Mouse (Mus musculus) bone marrow macrophage, adult 2 months (primary cell): ENCODE data around the gene Dennd5b. TPM values are rescaled to one million over a fixed set of nuclear protein-coding genes. Genes with fewer than 3 reads are reported as not detected.
A peak's percentile ranks its signal among the peaks of the same experiment; 100 is the strongest.

ENCODE experiments used
- H3K27ac ChIP-seq: 2 replicates; pipeline ENCODE4 v1.5.1; 2012; ENCODE audit warnings: low read depth, low read length; ENCODE audit not compliant: insufficient read depth
- H3K4me1 ChIP-seq: 2 replicates; pipeline ENCODE4 v1.6.1; 2012; ENCODE audit warnings: low read length; ENCODE audit not compliant: control insufficient read depth, insufficient read depth
- H3K4me3 ChIP-seq: 2 replicates; pipeline ENCODE4 v1.5.1; 2012; ENCODE audit warnings: mild to moderate bottlenecking, low read length, moderate library complexity; ENCODE audit not compliant: insufficient read depth
- CTCF ChIP-seq: IDR thresholded peaks from 2 replicates; pipeline ENCODE4 v1.5.1; 2012; ENCODE audit warnings: low read depth, mild to moderate bottlenecking, low read length, moderate library complexity
- POLR2A ChIP-seq: IDR thresholded peaks from 2 replicates; pipeline ENCODE4 v1.6.1; 2012; ENCODE audit warnings: mild to moderate bottlenecking, low read depth, low read length, borderline replicate concordance
- polyA plus RNA-seq: library from polyadenylated mRNA; stranded (reverse); fragments of >200 nt; gene quantifications from 2 replicates; pipeline ENCODE4 v1.2.4, GENCODE M21; 2012; ENCODE audit not compliant: missing spikeins, insufficient read depth, insufficient read length

Gene Dennd5b
- polyA plus RNA-seq, 1 experiment, result 0.19 TPM

DNA sequence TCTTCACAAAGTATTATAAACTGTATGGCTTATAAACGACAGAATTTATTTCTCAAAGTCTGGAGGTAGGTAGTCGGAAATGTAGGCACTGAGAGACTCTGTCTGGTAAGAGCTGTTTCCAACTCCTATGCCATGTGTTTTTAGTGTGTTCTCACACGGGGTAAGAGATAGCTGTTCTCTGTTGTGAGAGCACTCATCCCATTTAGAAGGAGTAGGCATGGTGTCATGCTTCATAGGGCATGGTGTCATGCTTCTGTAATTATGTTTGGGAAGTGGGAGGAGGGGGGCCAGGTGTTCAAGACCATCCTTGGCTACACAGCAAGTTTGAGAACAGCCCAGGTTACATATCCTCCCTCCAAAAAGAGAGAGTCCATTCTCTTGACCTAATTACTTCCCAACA is 6.1 kb upstream of the Dennd5b start:
- Histone ChIP-seq H3K27ac (no peak overlapping the region), H3K4me3 (no peak overlapping the region), H3K4me1 (peaks cover 3% of the 10 kb centered on the region; the same call in 1 of the 2 replicates)
- TF ChIP-seq POLR2A (no peak), CTCF (no peak)

DNA sequence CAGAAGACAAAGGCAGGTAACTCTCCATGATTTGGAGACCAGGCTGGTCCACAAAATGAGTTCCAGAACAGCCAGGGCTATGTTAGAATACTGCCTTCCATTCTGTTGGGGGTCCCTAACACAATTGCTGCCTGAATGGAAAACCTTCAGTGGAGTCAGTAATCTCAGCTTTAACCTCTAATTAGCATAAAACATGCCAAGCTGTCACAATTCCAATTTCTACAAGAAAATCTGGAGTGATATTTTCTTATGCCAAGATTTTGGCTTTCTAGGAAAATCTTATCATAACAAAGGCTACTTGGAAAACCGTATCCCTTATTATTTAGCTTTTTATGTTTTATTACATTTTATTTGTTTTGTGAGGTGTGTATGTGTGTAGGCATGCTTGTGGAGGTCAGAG is 2.0 kb upstream of the Dennd5b start:
- H3K4me3 ChIP-seq, result no peak overlapping the region
- H3K27ac ChIP-seq, result no peak overlapping the region
- TF ChIP-seq POLR2A, result no peak
- peaks cover 5% of the 10 kb centered on the region; the same call in 1 of the 2 replicates for H3K4me1 ChIP-seq

DNA sequence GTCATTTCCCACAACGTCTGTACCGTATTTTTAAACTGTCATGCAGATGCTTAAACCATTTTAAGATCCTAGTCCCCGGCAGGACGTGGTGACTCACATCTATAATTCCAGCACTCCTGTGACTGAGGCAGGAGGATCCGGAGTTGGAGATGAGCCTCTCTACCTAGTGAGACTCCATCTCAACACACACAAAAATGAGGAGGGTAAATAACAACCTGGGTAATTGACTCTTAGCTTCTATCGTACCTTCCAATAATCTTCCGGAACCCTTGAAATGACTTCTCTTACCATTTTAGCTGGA is 413 bp upstream of the Dennd5b start:
- peak overlapping the region; percentile 78 for H3K4me3 ChIP-seq
- no peak for TF ChIP-seq CTCF
- no peak for TF ChIP-seq POLR2A
- H3K4me1 ChIP-seq, result peaks cover 5% of the 10 kb centered on the region; the same call in 1 of the 2 replicates
- no peak overlapping the region for H3K27ac ChIP-seq

DNA sequence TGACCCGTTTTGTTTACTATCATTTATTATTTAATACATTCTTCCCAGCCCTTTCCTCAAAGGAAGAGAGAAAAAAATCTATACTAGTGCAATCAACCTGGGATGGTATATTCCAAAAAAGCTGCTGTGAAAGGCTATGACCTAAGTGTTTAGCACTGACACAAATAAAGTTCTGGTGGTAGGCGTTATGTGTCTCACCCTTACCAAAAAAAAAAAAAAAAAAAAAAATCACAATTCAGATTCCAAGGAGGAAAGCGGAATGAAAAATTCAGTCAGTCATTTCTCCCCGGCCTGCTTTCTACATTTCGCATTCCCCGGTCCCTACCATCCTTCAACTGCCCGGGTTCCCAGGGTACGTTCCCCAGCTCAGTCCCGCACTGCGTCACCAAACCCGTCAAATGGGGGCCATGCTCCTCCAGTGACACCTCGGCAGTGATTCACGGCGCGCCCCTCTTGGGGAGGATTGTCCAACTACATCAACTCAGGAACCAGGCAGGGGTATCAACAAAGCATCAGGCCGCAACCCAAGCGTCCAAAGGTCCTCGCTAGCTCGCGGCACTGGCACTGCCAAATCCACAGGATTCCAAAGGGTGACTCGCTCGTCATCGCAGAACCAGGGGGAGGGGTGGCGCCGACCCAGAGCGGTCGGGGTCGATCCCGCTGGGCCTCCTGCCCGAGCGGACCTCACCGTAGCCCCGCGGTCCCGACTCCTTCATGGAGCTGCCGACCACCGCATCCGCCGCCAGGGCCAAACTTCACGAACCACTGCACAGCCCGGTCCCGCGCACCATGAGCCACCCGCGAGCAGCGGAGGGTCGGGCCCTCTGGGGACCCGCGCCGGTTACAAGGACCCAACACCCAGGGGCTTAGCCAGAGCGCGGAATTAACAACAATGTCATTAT is 1.1 kb downstream of the Dennd5b start:
- H3K4me1 ChIP-seq, result peaks cover 3% of the 10 kb centered on the region
- no peak for TF ChIP-seq POLR2A
- TF ChIP-seq CTCF, result no peak
- no peak overlapping the region for H3K27ac ChIP-seq
- peak overlapping the region; percentile 78 for H3K4me3 ChIP-seq

DNA sequence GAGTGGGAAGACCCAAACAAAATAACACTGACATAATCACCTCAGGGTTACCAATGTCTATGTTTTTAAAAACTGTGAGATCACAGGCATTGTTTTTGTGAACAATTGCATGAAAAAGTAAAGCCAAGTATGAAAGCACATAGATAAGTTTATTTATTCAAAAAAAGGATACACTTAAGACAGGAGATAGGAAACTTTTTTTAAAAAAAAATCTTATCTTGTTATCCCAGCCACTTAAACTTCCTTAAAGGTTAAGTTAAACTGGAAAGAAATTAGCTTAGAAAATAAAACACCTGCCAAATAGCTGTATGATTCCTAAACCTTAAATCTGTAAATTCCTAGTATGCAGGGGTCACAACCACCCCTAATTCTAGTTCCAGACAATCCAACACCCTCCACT is 2.5 kb downstream of the Dennd5b start:
- H3K27ac ChIP-seq, result no peak overlapping the region
- H3K4me3 ChIP-seq, result no peak overlapping the region
- peaks cover 11% of the 10 kb centered on the region for H3K4me1 ChIP-seq
- TF ChIP-seq CTCF, result no peak
- TF ChIP-seq POLR2A, result no peak

DNA sequence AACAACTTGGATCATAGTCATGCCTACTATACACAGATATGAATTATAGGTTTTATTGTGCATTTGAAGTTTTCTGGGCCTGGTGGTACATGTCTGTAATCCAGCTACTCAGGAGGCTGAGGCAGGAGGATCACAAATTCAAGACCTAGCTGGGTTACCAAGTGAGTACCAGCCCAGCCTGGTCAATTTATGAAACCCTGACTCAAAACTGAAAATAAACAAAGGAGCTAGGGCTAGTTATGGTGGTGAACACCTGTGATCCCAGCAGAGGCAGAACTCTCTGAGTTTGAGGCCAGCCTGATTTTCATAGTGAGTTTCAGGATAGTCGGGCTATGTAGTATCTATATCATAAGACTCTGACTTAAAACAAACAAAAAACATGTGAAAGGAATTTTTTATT is 4.2 kb downstream of the Dennd5b start:
- no peak overlapping the region for H3K27ac ChIP-seq
- no peak for TF ChIP-seq CTCF
- no peak for TF ChIP-seq POLR2A
- no peak overlapping the region for H3K4me3 ChIP-seq
- H3K4me1 ChIP-seq, result peaks cover 14% of the 10 kb centered on the region

DNA sequence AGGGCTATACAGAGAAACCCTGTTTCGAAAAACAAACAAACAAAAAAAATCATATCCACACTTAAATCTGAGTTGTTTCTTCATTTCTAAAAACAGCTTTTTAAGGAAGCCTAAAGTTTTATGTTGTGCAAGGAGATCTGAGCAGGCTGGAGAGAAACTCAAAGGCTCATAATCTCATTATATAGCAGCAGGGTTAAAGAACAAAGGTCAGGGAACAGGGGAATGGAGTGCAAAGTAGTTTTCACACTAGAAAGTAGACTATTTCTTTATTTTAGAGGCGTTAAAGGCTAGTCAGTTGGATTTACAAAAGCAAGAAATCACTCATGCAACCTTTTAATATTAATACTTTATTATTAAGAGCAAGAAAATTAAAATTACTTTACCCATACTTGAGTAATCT is 5.2 kb downstream of the Dennd5b start:
- Histone ChIP-seq H3K27ac (no peak overlapping the region), H3K4me3 (no peak overlapping the region), H3K4me1 (peaks cover 14% of the 10 kb centered on the region)
- TF ChIP-seq CTCF (no peak), POLR2A (no peak)

DNA sequence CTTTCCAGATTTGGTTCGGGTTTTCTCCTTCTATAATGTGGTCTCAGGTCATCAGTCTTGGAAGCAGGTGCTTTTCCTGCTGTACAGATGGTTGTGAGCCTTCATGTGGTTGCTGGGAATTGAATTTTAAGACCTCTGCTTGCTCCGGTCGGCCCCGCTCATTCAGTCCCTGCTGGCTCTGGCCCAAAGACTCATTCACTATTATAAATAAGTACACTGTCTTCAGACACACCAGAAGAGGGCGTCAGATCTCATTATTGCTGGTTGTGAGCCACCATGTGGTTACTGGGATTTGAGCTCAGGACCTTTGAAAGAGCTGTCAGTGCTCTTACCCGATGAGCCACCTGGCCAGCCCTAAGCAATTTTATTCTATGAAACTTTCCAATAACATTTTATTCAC is 6.1 kb downstream of the Dennd5b start:
- TF ChIP-seq POLR2A (no peak), CTCF (no peak)
- Histone ChIP-seq H3K4me1 (peaks cover 14% of the 10 kb centered on the region), H3K4me3 (no peak overlapping the region), H3K27ac (no peak overlapping the region)

DNA sequence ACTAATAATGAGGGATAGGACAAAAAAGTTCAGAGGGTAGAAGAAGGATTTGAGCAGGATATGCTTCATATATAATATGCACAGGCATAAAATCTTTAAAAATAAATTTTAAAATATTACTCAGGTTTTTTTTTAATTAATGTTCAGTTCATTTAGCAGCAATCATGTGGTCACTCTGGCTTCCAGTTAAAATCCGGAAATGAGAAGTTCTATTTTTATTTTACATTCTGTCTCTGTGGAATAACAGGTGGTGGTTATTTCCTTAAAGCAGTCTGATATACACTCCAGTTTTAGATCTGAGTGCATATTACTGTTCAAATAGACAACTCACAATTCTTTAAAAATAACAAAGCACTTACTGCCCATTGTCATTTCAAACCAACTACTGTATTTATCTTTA is 6.9 kb downstream of the Dennd5b start:
- peaks cover 12% of the 10 kb centered on the region for H3K4me1 ChIP-seq
- no peak overlapping the region for H3K4me3 ChIP-seq
- no peak for TF ChIP-seq POLR2A
- TF ChIP-seq CTCF, result no peak
- no peak overlapping the region for H3K27ac ChIP-seq

DNA sequence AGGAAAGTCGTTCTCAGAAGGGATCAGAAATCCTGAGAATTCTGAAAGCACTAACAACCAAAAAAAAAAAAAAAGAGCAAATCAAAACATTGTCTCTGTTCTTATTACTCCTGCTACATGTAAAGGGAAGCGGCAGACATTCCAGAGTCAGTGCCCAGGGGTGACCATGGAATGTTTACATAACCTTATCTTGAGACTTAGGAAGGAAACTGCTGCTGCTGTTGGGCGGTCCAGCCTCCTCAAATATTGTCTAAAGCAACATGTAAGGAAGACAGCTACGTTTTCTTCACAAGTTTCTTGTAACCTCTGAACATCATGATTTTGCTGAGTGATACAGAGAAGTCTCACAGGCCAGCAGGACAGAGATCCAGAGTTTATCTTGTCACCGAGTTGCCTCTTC is 8.0 kb downstream of the Dennd5b start:
- Histone ChIP-seq H3K4me1 (peaks cover 12% of the 10 kb centered on the region), H3K4me3 (no peak overlapping the region), H3K27ac (no peak overlapping the region)
- TF ChIP-seq CTCF, result no peak
- TF ChIP-seq POLR2A, result no peak

DNA sequence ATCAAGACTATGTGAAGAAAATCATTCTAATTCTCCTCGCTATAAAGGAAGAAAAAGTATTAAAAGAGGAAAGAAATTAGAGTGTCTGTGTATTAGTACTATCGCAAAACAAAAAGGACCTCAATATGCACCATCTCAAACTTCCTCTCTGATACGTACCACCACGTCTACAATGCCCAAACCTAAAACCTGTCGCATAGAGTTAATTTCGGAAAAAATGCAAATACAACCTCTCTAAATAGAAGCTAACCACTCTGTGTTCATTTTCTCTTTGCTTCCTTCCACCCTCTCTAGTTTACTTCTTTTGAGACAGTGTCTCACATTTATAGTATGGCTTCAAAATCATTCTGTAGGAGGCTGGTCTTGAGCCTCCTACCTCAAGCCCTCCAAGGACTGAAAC is 9.1 kb downstream of the Dennd5b start:
- no peak for TF ChIP-seq CTCF
- TF ChIP-seq POLR2A, result no peak
- Histone ChIP-seq H3K4me1 (peaks cover 12% of the 10 kb centered on the region), H3K27ac (no peak overlapping the region), H3K4me3 (no peak overlapping the region)
